Mouse (Mus musculus) heart, embryonic 13.5 days (tissue): ENCODE data around the gene Nckap1l. TPM values are rescaled to one million over a fixed set of nuclear protein-coding genes. Genes with fewer than 3 reads are reported as not detected.

Experiments
- ATAC-seq: fragments of 200-750 bp; cut with Nextera tagmentation; 2 replicates; pipeline ENCODE4 v1.8.0; 2017; ENCODE audit warnings: moderate TSS enrichment; ENCODE audit not compliant: insufficient number of reproducible peaks, low FRiP score, low TSS enrichment; ENCODE audit errors: extremely low read depth
- H3K27ac ChIP-seq: fragments of 300-500 bp; sonication (generic); replicated peaks from 2 replicates; pipeline ENCODE4 v1.5.1; 2015; ENCODE audit warnings: moderate library complexity, mild to moderate bottlenecking, inconsistent platforms
- H3K27me3 ChIP-seq: fragments of 300-500 bp; sonication (generic); replicated peaks from 2 replicates; pipeline ENCODE4 v1.6.1; 2015; ENCODE audit warnings: mild to moderate bottlenecking, inconsistent platforms
- H3K36me3 ChIP-seq: fragments of 300-500 bp; sonication (generic); 2 replicates; pipeline ENCODE4 v1.6.1; 2015; ENCODE audit warnings: mild to moderate bottlenecking, inconsistent platforms
- H3K4me1 ChIP-seq: fragments of 300-500 bp; sonication (generic); 2 replicates; pipeline ENCODE4 v1.6.1; 2015; ENCODE audit warnings: inconsistent platforms
- H3K4me2 ChIP-seq: fragments of 300-500 bp; sonication (generic); 2 replicates; pipeline ENCODE4 v1.6.1; 2015; ENCODE audit warnings: inconsistent platforms, mild to moderate bottlenecking, moderate library complexity
- H3K4me3 ChIP-seq: fragments of 300-500 bp; sonication (generic); 2 replicates; pipeline ENCODE4 v1.5.1; 2015; ENCODE audit warnings: moderate library complexity, mild to moderate bottlenecking, inconsistent platforms
- H3K9ac ChIP-seq: fragments of 300-500 bp; sonication (generic); 2 replicates; pipeline ENCODE4 v1.6.1; 2015; ENCODE audit warnings: inconsistent platforms, mild to moderate bottlenecking, moderate library complexity
- H3K9me3 ChIP-seq: fragments of 300-500 bp; sonication (generic); 2 replicates; pipeline ENCODE4 v1.6.1; 2016; ENCODE audit warnings: inconsistent platforms
- WGBS: fragments of 180-500 bp; shearing (Covaris S2); methylation state at CpG from one replicate; pipeline ENCODE4 v1.1.7; 2015; ENCODE audit warnings: mixed read lengths; 5-methylcytosine and 5-hydroxymethylcytosine counted together
- polyA plus RNA-seq: library from polyadenylated mRNA; unstranded; fragments of >200 nt; fragmentation: Nextera tagmentation; extraction: Ambion mirVana; gene quantifications from 2 replicates; pipeline ENCODE4 v1.2.1, GENCODE M21; 2015

Gene Nckap1l
- polyA plus RNA-seq, 1 experiment from 2014 or later: 2.0 TPM

DNA sequence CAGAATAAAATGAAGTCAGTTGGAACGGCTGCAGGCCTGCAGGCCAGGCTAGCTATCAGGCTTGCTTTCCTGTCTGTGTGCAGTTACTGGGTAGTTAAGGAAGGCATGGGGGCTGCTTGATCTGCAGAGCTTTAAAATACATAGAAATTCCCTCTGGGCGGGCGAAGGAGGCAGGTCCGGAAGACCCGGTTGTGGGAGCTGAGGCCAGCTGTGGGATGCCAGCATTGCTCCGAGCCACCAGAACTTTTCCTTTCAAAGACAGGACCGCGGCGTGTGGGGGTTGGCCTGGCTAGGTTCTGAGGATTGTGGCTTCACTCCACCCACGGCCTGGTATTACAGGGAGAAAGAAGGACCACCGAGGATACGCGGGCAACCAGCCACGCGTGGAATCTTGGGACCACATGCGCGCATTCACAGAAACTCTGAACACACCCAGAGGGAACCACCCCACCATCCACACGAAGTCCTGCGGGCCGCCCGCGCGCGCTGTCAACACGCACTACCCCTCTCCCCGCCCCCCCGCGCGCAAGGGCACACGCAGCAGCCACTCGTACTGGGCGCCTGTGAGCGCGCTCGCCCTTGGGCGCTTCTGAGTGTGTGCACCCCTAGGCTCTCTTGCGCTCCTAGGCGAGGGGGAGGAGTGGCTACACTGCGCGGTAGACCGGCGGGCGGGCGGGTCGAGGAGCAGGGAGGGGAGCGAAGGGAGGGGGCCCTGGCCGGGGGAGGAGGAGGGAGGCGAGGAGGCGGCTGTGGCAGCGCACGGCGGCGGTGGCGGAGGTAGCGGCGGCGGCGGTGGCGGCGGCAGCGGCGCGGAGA lies 49.0 kb downstream of the Nckap1l start, which contains the start of gene Pde1b:
TSS of gene Pde1b (plus strand) at position 600 of the 816 bp plus-strand sequence.
- Histone ChIP-seq H3K36me3 (no peaks in the 10 kb centered on the region), H3K4me3 (peak within 1 kb of the TSS; percentile 66), H3K4me2 (peak within 1 kb of the TSS; percentile 94), H3K27ac (no peak within 1 kb of the TSS; the same call in 1 of the 2 replicates), H3K4me1 (peaks cover 13% of the 10 kb centered on the region; the same call in 1 of the 2 replicates), H3K9me3 (no peaks in the 10 kb centered on the region), H3K27me3 (peaks cover 44% of the 10 kb centered on the region), H3K9ac (peak within 1 kb of the TSS; percentile 82)
- 2% methylated on average over 51 of the region's 63 CpGs for WGBS
- ATAC-seq: peak; percentile 62; the same call in 1 of the 2 replicates

DNA sequence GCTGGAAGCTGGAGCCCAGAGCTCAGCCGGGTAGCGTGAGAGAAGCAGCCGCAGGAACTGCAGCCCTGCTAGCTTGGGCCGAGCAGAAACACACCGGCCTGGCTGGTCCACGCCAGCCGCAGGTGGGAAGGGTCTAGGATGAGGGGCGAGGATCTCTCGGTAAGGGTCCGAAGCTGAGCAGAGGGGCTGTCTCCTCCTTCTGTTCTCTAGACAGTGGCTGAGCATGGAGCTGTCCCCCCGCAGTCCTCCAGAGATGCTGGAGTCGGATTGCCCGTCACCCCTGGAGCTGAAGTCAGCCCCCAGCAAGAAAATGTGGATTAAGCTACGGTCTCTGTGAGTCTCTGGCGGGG lies 49.6 kb downstream of the Nckap1l start:
- H3K9me3 ChIP-seq: no peaks in the 10 kb centered on the region
- 1% methylated on average over 15 of the region's 15 CpGs for WGBS
- H3K27ac ChIP-seq: no peak overlapping the region
- H3K4me1 ChIP-seq: peaks cover 13% of the 10 kb centered on the region; the same call in 1 of the 2 replicates
- H3K4me2 ChIP-seq: peak overlapping the region; percentile 94
- peaks cover 44% of the 10 kb centered on the region for H3K27me3 ChIP-seq
- H3K9ac ChIP-seq: peak overlapping the region; percentile 82
- ATAC-seq: peak; percentile 4; the same call in 1 of the 2 replicates
- no peaks in the 10 kb centered on the region for H3K36me3 ChIP-seq
- H3K4me3 ChIP-seq: peak overlapping the region; percentile 66

DNA sequence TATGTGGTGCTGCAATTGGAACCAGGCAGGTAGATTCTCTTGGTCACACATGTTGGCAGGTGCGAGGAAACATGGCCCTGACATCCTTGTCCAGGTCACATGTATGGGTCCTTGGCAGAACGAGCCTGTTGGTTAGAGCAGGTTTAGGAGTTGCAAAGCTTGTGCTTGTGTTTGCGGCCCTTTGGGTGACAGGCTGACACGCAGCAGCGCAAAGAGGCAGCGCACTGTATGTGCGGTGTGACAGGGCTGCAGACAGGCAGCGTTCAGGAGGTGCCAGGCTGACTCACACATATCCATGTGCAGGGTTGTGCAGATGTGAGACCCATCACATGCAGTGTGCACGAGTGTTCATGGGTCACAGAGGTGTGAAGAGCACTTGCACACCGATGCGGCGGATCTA lies 50.1 kb downstream of the Nckap1l start:
- ATAC-seq: no peak
- peak overlapping the region; percentile 82; the same call in 1 of the 2 replicates for H3K9ac ChIP-seq
- H3K4me1 ChIP-seq: peaks cover 13% of the 10 kb centered on the region; the same call in 1 of the 2 replicates
- no peak overlapping the region for H3K27ac ChIP-seq
- peak overlapping the region; percentile 66 for H3K4me3 ChIP-seq
- no peaks in the 10 kb centered on the region for H3K36me3 ChIP-seq
- H3K9me3 ChIP-seq: no peaks in the 10 kb centered on the region
- peaks cover 44% of the 10 kb centered on the region for H3K27me3 ChIP-seq
- WGBS: 43% methylated on average over 12 of the region's 12 CpGs
- peak overlapping the region; percentile 94 for H3K4me2 ChIP-seq

DNA sequence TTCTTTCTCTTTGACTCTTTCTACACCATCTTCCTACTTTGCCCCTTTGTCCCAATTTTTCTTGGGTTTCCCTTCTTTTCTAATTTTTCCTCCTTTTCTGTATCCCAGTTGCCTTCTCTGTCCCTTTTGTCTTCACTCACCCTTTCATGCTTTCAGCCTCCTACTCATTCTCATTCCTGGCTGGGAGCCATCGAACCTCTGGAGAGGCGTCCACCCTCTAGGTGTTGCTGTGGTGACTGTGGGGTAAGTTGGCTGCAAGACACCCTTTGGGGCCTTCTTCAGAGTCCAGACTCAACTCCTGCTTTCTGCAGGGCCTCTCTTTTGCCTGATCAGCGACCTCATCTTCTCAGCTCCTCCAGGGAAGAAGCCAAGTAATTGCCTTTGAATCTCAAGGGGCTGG lies 55.7 kb downstream of the Nckap1l start:
- Histone ChIP-seq H3K36me3 (no peaks in the 10 kb centered on the region), H3K4me1 (peaks cover 5% of the 10 kb centered on the region), H3K9ac (no peak overlapping the region), H3K27me3 (peaks cover 35% of the 10 kb centered on the region), H3K9me3 (no peaks in the 10 kb centered on the region), H3K4me2 (no peak overlapping the region), H3K27ac (no peak overlapping the region), H3K4me3 (no peak overlapping the region)
- WGBS: 59% methylated on average over 3 of the region's 3 CpGs
- no peak for ATAC-seq

DNA sequence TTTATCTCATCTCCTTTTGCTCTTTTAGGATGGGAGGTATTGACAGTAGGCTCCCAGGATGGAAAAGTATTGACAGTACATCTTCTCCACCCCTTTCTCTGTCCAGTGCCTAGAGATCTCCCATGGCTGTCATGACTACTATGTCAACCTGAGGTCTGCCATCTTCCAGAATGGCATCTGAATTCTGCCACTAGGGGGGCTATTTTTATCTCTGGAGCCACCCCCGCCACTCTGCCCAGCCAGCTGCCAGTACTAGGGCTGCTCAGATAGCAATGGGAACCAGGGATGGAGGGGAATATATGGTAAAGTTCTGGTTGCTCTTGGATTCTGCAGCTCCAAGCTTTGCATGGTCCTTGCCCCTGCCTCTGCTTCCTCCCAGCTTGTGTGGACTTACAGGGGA lies 58.1 kb downstream of the Nckap1l start:
- H3K4me3 ChIP-seq: no peak overlapping the region
- H3K9ac ChIP-seq: no peak overlapping the region
- no peak for ATAC-seq
- no peaks in the 10 kb centered on the region for H3K36me3 ChIP-seq
- no peaks in the 10 kb centered on the region for H3K9me3 ChIP-seq
- peaks cover 13% of the 10 kb centered on the region; the same call in 1 of the 2 replicates for H3K27me3 ChIP-seq
- no peak overlapping the region for H3K27ac ChIP-seq
- WGBS: 23% methylated on average over 1 of the region's 1 CpGs
- H3K4me1 ChIP-seq: peaks cover 14% of the 10 kb centered on the region
- no peak overlapping the region for H3K4me2 ChIP-seq

DNA sequence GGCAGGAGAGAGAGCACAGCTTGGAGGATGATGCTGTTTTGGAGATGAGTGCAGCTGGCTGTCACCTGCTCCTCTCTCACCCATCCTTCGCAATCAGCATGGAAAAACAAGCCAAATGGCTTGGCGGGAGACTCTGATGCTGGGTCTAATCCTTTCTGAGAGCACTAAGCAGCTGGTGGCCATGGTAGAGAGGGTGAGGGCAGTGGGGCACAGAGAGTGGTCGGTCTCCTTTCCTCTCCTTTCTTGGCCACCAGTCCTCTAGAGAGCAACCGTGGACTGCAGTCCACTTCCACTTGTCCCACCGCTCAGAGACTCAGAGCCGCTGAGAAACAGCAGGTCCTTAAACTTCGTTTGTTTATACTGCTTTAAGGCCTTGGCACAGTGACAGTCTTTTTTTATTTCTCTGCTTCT lies 60.0 kb downstream of the Nckap1l start:
- Histone ChIP-seq H3K4me3 (peak overlapping the region; percentile 47), H3K9me3 (no peaks in the 10 kb centered on the region), H3K27me3 (0 out of 2 replicates have a peak, but pooled peaks cover 9% of the 10 kb centered on the region), H3K9ac (peak overlapping the region; percentile 70), H3K36me3 (no peaks in the 10 kb centered on the region), H3K27ac (no peak overlapping the region), H3K4me2 (peak overlapping the region; percentile 74), H3K4me1 (peaks cover 18% of the 10 kb centered on the region)
- WGBS: 6% methylated on average over 7 of the region's 7 CpGs
- ATAC-seq: no peak

DNA sequence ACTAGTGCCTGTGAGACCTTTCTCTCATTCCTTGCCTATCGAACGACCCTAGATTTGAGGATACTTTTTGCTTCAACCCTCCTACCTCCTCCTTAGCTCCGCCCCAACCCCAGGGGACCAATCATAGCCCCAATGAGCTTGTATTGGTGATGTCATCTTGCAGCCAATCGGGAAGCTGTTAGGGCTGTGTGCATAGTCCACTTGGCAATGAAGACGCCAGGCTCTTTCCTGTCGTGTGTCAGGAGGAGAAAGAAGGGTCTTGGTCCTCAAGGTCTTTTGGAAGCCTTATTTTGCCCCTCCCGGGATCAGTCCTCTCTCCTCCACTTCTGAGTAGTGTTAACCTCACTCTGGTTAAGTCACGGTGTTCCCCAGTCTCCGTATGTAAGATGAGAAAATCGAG lies 60.5 kb downstream of the Nckap1l start:
- Histone ChIP-seq H3K4me3 (peak overlapping the region; percentile 47), H3K4me2 (peak overlapping the region; percentile 74), H3K9me3 (no peaks in the 10 kb centered on the region), H3K27ac (no peak overlapping the region), H3K27me3 (0 out of 2 replicates have a peak, but pooled peaks cover 9% of the 10 kb centered on the region), H3K4me1 (peaks cover 23% of the 10 kb centered on the region), H3K9ac (peak overlapping the region; percentile 70), H3K36me3 (no peaks in the 10 kb centered on the region)
- 4% methylated on average over 10 of the region's 10 CpGs for WGBS
- peak; percentile 81; the same call in 1 of the 2 replicates for ATAC-seq

DNA sequence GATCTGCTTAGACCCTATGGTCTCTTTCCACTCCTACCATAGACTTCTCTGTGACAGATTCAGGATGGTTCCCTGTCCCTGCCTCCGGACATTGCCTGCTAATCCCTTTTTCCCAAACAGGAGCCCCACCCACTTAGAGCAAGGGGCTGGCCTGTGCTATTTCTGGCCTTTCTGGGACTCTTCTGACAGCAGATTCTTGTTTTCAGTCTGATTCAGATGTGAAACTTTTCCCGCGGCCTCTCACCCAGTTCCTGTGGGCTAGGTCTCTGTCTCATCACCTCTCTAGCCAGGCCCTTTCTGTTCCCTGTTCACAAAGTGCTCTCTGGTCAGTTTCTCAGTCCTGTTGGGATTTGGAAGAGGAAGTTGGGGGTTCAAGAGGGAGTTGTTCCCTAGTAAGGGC lies 61.3 kb downstream of the Nckap1l start:
- Histone ChIP-seq H3K4me3 (peak overlapping the region; percentile 47), H3K27ac (peak overlapping the region; percentile 65), H3K9me3 (no peaks in the 10 kb centered on the region), H3K36me3 (no peaks in the 10 kb centered on the region), H3K27me3 (0 out of 2 replicates have a peak, but pooled peaks cover 9% of the 10 kb centered on the region), H3K9ac (peak overlapping the region; percentile 65), H3K4me1 (peaks cover 29% of the 10 kb centered on the region), H3K4me2 (peak overlapping the region; percentile 74)
- ATAC-seq: no peak
- 16% methylated on average over 3 of the region's 3 CpGs for WGBS

DNA sequence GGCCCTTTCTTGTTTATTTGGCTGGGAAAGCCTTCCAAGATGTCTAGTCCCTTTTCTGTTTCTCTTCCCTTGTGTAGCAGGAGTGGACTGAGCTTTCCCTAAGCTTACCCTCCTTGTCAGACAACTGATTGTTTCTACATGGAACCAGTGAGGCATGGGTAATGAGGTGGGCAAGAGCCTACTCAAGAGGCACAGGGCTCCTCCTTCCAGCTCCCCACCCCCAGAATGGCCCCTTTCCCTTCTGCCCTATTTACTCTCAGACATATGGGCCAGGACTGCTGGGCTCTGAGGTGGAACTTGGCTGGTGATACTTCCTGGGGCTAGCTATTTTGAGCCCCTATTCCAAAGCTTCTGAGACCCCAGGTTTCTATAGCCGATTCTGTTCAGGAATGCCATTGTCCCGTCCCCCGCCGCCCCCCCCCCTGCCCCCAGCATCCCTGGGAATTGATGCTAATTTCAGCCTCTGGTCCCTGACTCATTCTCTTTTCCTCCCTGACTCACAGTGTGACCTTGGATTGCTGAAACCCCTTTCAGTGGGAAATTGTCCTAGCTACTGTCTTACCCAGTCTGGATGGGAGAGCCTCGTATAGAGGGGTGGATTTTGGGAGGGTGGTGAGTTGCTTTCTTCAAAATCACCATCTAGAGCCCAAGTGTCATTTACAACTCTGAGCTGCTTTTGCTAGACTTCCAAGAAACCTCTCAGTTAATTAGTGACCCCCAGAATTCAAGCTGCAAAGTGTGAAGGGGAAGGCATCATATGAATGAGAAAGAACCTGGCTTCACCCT lies 65.2 kb downstream of the Nckap1l start:
- Histone ChIP-seq H3K27me3 (no peaks in the 10 kb centered on the region), H3K4me1 (peaks cover 24% of the 10 kb centered on the region), H3K4me2 (peak overlapping the region; percentile 8; the same call in 1 of the 2 replicates), H3K4me3 (no peak overlapping the region), H3K27ac (0 out of 2 replicates have a peak overlapping the region, but pooled peaks have one; percentile 6), H3K9me3 (no peaks in the 10 kb centered on the region), H3K9ac (peak overlapping the region; percentile 11; the same call in 1 of the 2 replicates), H3K36me3 (no peaks in the 10 kb centered on the region)
- no peak for ATAC-seq
- WGBS: 9% methylated on average over 5 of the region's 5 CpGs

DNA sequence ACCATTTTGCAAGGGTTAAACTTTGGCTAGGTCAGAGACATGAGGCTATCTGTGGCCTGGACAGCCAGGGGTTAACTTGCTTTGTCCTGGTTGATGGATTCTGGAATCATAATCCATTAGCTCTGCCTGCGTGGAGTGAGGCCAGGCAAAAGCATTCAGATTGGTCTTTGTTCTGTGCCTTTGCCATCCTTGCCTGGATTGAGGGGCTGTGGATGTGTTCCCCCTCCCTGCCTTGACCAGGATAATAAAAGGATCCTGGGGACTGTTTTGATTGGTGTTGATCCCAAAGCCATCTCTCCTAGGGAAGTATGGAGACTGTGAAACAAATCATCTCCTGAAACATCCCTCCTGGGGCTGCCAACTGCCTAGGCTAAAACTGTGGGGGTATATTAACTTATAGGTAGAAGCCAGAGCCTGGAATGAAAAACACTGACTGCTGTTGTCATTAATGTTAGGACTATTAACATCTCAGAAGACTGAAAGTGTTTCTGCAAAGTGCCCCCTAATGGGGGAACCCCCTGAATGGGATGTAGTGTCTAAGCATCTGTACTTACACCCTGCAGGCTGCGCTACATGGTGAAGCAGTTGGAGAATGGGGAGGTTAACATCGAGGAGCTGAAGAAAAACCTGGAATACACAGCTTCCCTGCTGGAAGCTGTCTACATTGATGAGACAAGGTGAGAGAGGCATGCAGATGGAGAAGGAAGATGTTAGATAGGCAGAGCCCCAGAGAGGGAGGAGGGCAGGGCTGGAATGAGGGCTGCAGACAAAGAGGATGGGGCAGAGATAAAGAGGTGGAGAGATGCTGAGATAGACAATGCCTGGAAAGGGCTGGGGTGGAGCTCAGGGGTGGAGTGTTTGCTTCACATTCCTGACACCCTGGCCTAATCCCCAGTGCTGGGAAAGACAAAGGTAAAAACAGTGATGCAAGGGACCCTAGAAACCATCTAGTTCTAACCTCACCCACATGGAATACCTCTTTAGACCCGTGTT lies 66.1 kb downstream of the Nckap1l start:
- H3K9ac ChIP-seq: no peak overlapping the region
- WGBS: 28% methylated on average over 4 of the region's 4 CpGs
- H3K36me3 ChIP-seq: no peaks in the 10 kb centered on the region
- ATAC-seq: no peak
- H3K4me1 ChIP-seq: peaks cover 22% of the 10 kb centered on the region
- H3K27me3 ChIP-seq: no peaks in the 10 kb centered on the region
- 0 out of 2 replicates have a peak overlapping the region, but pooled peaks have one; percentile 6 for H3K27ac ChIP-seq
- H3K4me3 ChIP-seq: no peak overlapping the region
- no peak overlapping the region for H3K4me2 ChIP-seq
- no peaks in the 10 kb centered on the region for H3K9me3 ChIP-seq
